Mouse (Mus musculus) hindlimb bud, embryonic 11.5 days (tissue): ENCODE measurements at regions not wholly inside any gene's neighbourhood (a gene's known extent, or its start where the extent isn't known, plus 50 kb on each side); places are given as distances from the start of the nearest gene placed in this dataset.

Source experiments
- DNase-seq: peaks from one replicate; pipeline ENCODE4 v3.0.0-alpha.2; 2012; ENCODE audit warnings: low read depth, low spot score; ENCODE audit errors: extremely low spot score

GRCm38 (mm10) chr9:61766187-61766586 lies 148.2 kb downstream of the Rplp1 start:
- no peak for DNase-seq

GRCm38 (mm10) chr9:61765366-61765765 lies 149.0 kb downstream of the Rplp1 start:
- no peak for DNase-seq

GRCm38 (mm10) chr9:61757806-61758205 lies 156.5 kb downstream of the Rplp1 start:
- no peak for DNase-seq

GRCm38 (mm10) chr9:61756801-61757342 lies 157.5 kb downstream of the Rplp1 start:
- DNase-seq, result no peak

- DNase-seq, result no peak
Observed at GRCm38 (mm10) chr9:61756224-61756800, 158.0 kb downstream of the Rplp1 start.

- no peak for DNase-seq
Observed at GRCm38 (mm10) chr9:61755311-61755710, 159.0 kb downstream of the Rplp1 start.

GRCm38 (mm10) chr9:61753795-61754194 lies 160.5 kb downstream of the Rplp1 start:
- DNase-seq, result no peak

GRCm38 (mm10) chr9:61749201-61749600 lies 165.1 kb downstream of the Rplp1 start:
- DNase-seq, result no peak

GRCm38 (mm10) chr9:61748416-61748815 lies 165.9 kb downstream of the Rplp1 start:
- no peak for DNase-seq

- DNase-seq, result no peak
Observed at GRCm38 (mm10) chr9:61746401-61746800, 167.9 kb downstream of the Rplp1 start.

GRCm38 (mm10) chr9:61745301-61745801 lies 169.0 kb downstream of the Rplp1 start:
- DNase-seq, result no peak

- DNase-seq, result no peak
Observed at GRCm38 (mm10) chr9:61733540-61733939, 180.8 kb downstream of the Rplp1 start.

GRCm38 (mm10) chr9:61732747-61733146 lies 181.6 kb downstream of the Rplp1 start:
- DNase-seq, result no peak

GRCm38 (mm10) chr9:61728115-61728514 lies 186.2 kb downstream of the Rplp1 start:
- DNase-seq, result no peak

- DNase-seq, result no peak
Observed at GRCm38 (mm10) chr9:61727651-61728050, 186.7 kb downstream of the Rplp1 start.

- DNase-seq, result no peak
Observed at GRCm38 (mm10) chr9:61724070-61724469, 190.3 kb downstream of the Rplp1 start.

GRCm38 (mm10) chr9:61723021-61723581 lies 191.2 kb downstream of the Rplp1 start:
- DNase-seq, result no peak

GRCm38 (mm10) chr9:61721851-61722250 lies 192.5 kb downstream of the Rplp1 start:
- no peak for DNase-seq

- DNase-seq, result no peak
Observed at GRCm38 (mm10) chr9:61721071-61721470, 193.3 kb downstream of the Rplp1 start.

- DNase-seq, result no peak
Observed at GRCm38 (mm10) chr9:61720206-61720605, 194.1 kb downstream of the Rplp1 start.

GRCm38 (mm10) chr9:61716751-61717150 lies 197.6 kb downstream of the Rplp1 start:
- DNase-seq, result no peak

GRCm38 (mm10) chr9:61714331-61715035 lies 199.9 kb downstream of the Rplp1 start:
- DNase-seq, result no peak
